Mouse (Mus musculus): ENCODE measurements around the gene Rsrc1. TPM values are rescaled to one million over a fixed set of nuclear protein-coding genes. Genes with fewer than 3 reads are reported as not detected.

Gene Rsrc1
- polyA plus RNA-seq, 1 experiment from 2014 or later, result 37.0 TPM

DNA sequence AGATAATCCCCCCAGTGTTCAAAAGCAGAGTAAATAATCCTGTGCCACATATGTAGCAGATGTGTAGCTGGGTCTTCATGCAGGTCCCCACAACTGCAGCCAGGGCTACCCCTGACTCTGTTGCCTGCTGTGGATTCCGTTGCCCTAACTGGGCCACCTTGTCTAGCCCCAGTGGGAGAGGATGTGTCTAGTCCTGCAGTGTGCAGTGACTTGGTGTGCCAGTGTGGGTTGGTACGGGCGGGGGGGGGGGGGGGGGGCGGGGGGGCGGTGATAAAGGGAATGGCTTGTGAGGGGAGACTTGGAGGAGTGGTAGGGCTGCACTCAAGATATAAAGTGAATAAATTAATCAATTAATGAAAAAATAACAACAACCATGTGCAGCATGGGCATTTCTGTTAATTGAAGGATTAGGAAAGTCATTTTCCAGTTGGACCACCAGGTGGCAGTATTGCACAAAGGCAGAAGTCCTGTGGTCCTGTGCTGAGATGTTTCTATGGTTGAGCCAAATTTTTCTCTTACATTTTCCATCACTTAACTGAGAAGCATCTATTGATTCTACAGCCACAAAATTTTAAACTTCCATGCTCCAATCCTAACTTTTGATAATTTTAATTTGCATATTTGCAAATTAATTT, 371.1 kb downstream of the Rsrc1 start:
- Histone ChIP-seq H3K4me1 (ENCODE audit: control insufficient read depth, insufficient read depth, low read length) (no peaks in the 10 kb centered on the region), H3K27ac (ENCODE audit: low read length) (no peak overlapping the region), H3K9me3 (ENCODE audit: control insufficient read depth, low read depth, low read length) (no peaks in the 10 kb centered on the region), H3K4me3 (ENCODE audit: low read depth, low read length) (no peak overlapping the region), H3K4me2 (replicated peaks; ENCODE audit: low read depth, low read length) (no peak overlapping the region), H3K9ac (replicated peaks; ENCODE audit: low read depth, low read length) (no peak overlapping the region), H3K27me3 (ENCODE audit: control insufficient read depth, insufficient read depth, low read length) (no peaks in the 10 kb centered on the region), H3K36me3 (ENCODE audit: control insufficient read depth, insufficient read depth, low read length) (no peaks in the 10 kb centered on the region; the same call in 1 of the 2 replicates)
- ATAC-seq (ENCODE audit: insufficient number of reproducible peaks, insufficient read depth, low FRiP score, low read depth), result no peak
- WGBS, result 39% methylated on average over 4 of the region's 5 CpGs

DNA sequence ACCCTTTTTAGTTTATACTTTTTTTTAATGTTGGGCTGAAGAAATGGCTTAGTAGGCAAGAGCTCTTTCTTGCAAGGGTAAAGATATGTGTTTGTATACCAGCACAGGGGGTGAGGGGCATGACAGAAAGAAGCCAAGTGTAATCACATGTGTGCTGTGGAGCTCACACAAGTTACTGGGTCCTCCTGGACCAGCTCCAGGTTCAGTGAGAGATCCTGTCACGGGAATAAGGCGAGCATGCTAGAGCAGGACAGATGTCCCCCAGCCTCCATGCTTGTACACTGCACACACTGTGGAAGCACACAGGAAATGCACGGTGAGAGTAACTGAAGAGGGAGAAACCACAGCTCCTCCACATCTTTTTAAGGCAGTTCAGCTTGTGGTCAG, 371.6 kb downstream of the Rsrc1 start:
- no peaks in the 10 kb centered on the region for H3K27me3 ChIP-seq (ENCODE audit: control insufficient read depth, insufficient read depth, low read length)
- no peak overlapping the region for H3K27ac ChIP-seq (ENCODE audit: low read length)
- no peak overlapping the region for H3K4me3 ChIP-seq (ENCODE audit: low read depth, low read length)
- H3K9ac ChIP-seq (replicated peaks; ENCODE audit: low read depth, low read length), result no peak overlapping the region
- WGBS, result 96% methylated on average over 3 of the region's 3 CpGs
- no peak overlapping the region for H3K4me2 ChIP-seq (replicated peaks; ENCODE audit: low read depth, low read length)
- no peaks in the 10 kb centered on the region; the same call in 1 of the 2 replicates for H3K36me3 ChIP-seq (ENCODE audit: control insufficient read depth, insufficient read depth, low read length)
- ATAC-seq (ENCODE audit: insufficient number of reproducible peaks, insufficient read depth, low FRiP score, low read depth), result no peak
- peaks cover 4% of the 10 kb centered on the region; the same call in 1 of the 2 replicates for H3K9me3 ChIP-seq (ENCODE audit: control insufficient read depth, low read depth, low read length)
- H3K4me1 ChIP-seq (ENCODE audit: control insufficient read depth, insufficient read depth, low read length), result no peaks in the 10 kb centered on the region

DNA sequence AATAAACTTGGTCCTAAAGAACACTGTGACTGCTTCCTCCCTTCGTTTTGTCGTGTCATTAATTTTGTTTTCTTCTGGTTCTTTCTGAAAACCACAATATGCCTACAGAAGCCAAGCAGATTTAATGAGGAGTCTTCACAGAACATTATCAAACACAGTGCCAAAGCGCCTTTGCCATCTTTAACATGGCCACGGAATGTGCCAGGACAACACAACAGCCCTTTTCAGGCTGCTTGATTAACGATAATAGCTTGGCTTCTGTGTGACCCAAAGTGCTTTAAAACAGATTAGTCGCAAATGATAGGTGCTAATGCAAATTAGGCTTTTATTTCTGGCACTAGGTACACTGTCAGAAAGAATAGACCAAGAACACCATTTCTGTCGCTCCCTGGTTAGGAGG, 377.2 kb downstream of the Rsrc1 start:
- WGBS, result 79% methylated on average over 7 of the region's 7 CpGs
- H3K4me3 ChIP-seq (ENCODE audit: low read depth, low read length), result no peak overlapping the region
- no peaks in the 10 kb centered on the region; the same call in 1 of the 2 replicates for H3K36me3 ChIP-seq (ENCODE audit: control insufficient read depth, insufficient read depth, low read length)
- peaks cover 7% of the 10 kb centered on the region; the same call in 1 of the 2 replicates for H3K9me3 ChIP-seq (ENCODE audit: control insufficient read depth, low read depth, low read length)
- no peaks in the 10 kb centered on the region for H3K27me3 ChIP-seq (ENCODE audit: control insufficient read depth, insufficient read depth, low read length)
- no peak overlapping the region for H3K4me2 ChIP-seq (replicated peaks; ENCODE audit: low read depth, low read length)
- no peaks in the 10 kb centered on the region for H3K4me1 ChIP-seq (ENCODE audit: control insufficient read depth, insufficient read depth, low read length)
- ATAC-seq (ENCODE audit: insufficient number of reproducible peaks, insufficient read depth, low FRiP score, low read depth), result no peak
- no peak overlapping the region for H3K9ac ChIP-seq (replicated peaks; ENCODE audit: low read depth, low read length)
- no peak overlapping the region for H3K27ac ChIP-seq (ENCODE audit: low read length)

DNA sequence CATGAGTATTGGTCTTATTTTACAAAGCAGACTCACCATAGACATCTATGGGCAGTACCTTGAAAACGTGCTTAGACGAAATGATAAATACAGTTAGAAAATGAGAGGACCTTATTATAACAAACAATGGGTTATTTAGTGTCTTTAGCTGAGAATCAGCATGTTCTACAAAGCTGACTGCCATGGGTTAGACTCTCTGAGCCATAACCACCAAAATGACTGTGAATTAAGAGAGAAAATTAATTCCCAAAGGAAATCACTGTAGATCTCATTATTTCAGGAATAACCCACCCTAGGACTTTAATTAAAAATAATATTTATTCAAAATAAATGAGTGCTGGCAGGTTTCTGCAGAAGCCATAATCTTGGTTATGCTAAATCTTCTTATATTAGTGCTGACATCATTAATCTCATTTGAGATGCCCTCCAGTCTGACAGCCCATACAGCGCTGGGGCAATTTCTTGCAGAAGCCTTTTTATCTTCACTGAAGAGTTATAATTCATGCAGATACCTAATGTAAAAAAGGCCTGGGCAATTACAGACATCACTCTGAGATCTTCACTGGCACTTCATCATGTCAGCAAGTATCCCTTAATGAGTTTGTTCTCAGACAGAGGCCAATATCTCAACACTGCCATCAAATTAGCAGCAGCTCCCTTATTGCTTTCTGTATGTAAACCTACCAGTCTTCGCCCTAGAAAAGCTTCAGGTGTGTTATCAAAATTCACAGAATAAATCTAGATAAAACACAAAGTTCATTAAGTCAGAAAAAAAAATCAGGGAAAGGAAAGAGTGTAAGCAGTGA, 385.1 kb downstream of the Rsrc1 start:
- Histone ChIP-seq H3K4me2 (replicated peaks; ENCODE audit: low read depth, low read length) (no peak overlapping the region), H3K9ac (replicated peaks; ENCODE audit: low read depth, low read length) (no peak overlapping the region), H3K27ac (ENCODE audit: low read length) (no peak overlapping the region), H3K4me3 (ENCODE audit: low read depth, low read length) (no peak overlapping the region), H3K36me3 (ENCODE audit: control insufficient read depth, insufficient read depth, low read length) (no peaks in the 10 kb centered on the region), H3K27me3 (ENCODE audit: control insufficient read depth, insufficient read depth, low read length) (no peaks in the 10 kb centered on the region), H3K9me3 (ENCODE audit: control insufficient read depth, low read depth, low read length) (no peaks in the 10 kb centered on the region), H3K4me1 (ENCODE audit: control insufficient read depth, insufficient read depth, low read length) (no peaks in the 10 kb centered on the region)
- ATAC-seq (ENCODE audit: insufficient number of reproducible peaks, insufficient read depth, low FRiP score, low read depth), result no peak
- 69% methylated on average over 4 of the region's 4 CpGs for WGBS

DNA sequence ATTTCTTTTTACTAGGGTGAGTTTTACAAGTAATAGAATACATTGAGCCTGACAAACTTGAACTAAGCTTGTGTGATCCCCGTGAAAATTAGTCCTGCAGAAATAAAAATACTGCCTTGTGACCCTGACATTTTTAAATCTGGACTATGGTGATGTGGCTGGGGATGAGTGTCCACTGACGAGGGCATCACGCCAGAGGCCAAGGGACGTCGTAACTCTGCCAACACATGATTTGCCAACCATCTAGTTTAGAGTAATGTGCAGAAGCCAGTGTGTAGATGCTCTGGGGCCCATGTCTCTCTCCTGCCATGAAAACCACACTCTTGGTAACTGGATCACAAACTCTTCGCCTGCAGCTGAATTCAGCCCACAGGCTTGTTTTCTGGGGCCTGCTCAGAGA, 386.3 kb downstream of the Rsrc1 start:
- no peaks in the 10 kb centered on the region for H3K27me3 ChIP-seq (ENCODE audit: control insufficient read depth, insufficient read depth, low read length)
- no peaks in the 10 kb centered on the region for H3K9me3 ChIP-seq (ENCODE audit: control insufficient read depth, low read depth, low read length)
- no peak overlapping the region for H3K27ac ChIP-seq (ENCODE audit: low read length)
- H3K4me2 ChIP-seq (replicated peaks; ENCODE audit: low read depth, low read length), result no peak overlapping the region
- no peak overlapping the region for H3K9ac ChIP-seq (replicated peaks; ENCODE audit: low read depth, low read length)
- H3K36me3 ChIP-seq (ENCODE audit: control insufficient read depth, insufficient read depth, low read length), result no peaks in the 10 kb centered on the region
- H3K4me3 ChIP-seq (ENCODE audit: low read depth, low read length), result no peak overlapping the region
- H3K4me1 ChIP-seq (ENCODE audit: control insufficient read depth, insufficient read depth, low read length), result no peaks in the 10 kb centered on the region
- ATAC-seq (ENCODE audit: insufficient number of reproducible peaks, insufficient read depth, low FRiP score, low read depth), result no peak
- WGBS, result 84% methylated on average over 6 of the region's 6 CpGs

DNA sequence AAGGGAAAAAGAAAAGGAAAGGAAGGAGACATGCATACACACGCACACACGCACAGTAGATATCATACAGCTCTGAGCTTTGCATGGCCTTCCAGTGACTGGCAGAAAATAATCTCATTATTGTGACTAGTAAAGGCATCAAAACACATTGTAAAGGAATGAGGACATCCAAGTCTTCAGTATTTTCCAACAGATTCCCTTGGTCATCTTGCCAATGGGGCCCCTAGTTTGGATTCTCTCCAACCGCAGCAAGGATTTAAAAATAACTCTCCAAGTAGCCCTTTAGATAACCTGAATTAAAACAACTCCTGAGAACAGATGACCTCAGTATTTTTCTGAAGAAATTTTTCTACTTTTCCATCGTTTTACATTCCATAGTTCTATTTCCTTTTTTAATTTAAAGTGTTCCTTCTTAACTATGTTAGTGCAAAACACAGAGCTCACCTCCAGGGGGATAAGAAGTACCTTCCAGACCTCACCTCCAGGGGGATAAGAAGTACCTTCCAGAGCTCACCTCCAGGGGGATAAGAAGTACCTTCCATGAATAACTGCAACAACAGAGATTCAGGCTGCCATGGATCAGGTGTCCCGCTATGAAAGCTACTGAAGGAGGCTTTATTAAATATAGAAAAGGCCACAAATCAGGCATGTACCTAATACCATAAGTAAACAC, 388.4 kb downstream of the Rsrc1 start:
- Histone ChIP-seq H3K4me2 (replicated peaks; ENCODE audit: low read depth, low read length) (no peak overlapping the region), H3K9ac (replicated peaks; ENCODE audit: low read depth, low read length) (no peak overlapping the region), H3K4me1 (ENCODE audit: control insufficient read depth, insufficient read depth, low read length) (no peaks in the 10 kb centered on the region), H3K36me3 (ENCODE audit: control insufficient read depth, insufficient read depth, low read length) (no peaks in the 10 kb centered on the region), H3K9me3 (ENCODE audit: control insufficient read depth, low read depth, low read length) (no peaks in the 10 kb centered on the region), H3K27ac (ENCODE audit: low read length) (no peak overlapping the region), H3K27me3 (ENCODE audit: control insufficient read depth, insufficient read depth, low read length) (no peaks in the 10 kb centered on the region), H3K4me3 (ENCODE audit: low read depth, low read length) (no peak overlapping the region)
- ATAC-seq (ENCODE audit: insufficient number of reproducible peaks, insufficient read depth, low FRiP score, low read depth), result no peak
- 76% methylated on average over 5 of the region's 5 CpGs for WGBS

DNA sequence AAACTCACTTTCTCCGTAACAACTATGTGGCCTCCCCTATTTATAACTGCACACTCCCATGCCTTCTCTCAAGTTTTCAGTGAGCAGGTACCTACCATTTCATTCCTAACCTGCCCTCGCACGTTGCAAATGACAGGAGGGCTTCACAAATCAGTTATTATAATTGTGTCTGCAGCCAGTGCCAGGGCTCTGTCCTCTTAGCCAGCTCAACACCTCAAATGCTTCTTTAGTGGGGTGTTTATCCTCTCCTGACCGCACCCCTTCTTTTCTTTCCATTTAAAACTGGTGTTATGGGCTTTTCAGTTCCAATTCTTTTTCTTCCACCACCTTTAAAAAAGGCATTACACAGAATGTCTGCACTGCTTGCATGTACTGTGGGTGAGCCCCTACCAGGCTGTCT, 391.0 kb downstream of the Rsrc1 start:
- no peaks in the 10 kb centered on the region for H3K27me3 ChIP-seq (ENCODE audit: control insufficient read depth, insufficient read depth, low read length)
- no peaks in the 10 kb centered on the region for H3K36me3 ChIP-seq (ENCODE audit: control insufficient read depth, insufficient read depth, low read length)
- no peak for ATAC-seq (ENCODE audit: insufficient number of reproducible peaks, insufficient read depth, low FRiP score, low read depth)
- H3K4me2 ChIP-seq (replicated peaks; ENCODE audit: low read depth, low read length), result no peak overlapping the region
- no peak overlapping the region for H3K4me3 ChIP-seq (ENCODE audit: low read depth, low read length)
- H3K27ac ChIP-seq (ENCODE audit: low read length), result no peak overlapping the region
- H3K9ac ChIP-seq (replicated peaks; ENCODE audit: low read depth, low read length), result no peak overlapping the region
- no peaks in the 10 kb centered on the region for H3K9me3 ChIP-seq (ENCODE audit: control insufficient read depth, low read depth, low read length)
- no peaks in the 10 kb centered on the region for H3K4me1 ChIP-seq (ENCODE audit: control insufficient read depth, insufficient read depth, low read length)
- WGBS, result 59% methylated on average over 4 of the region's 4 CpGs

DNA sequence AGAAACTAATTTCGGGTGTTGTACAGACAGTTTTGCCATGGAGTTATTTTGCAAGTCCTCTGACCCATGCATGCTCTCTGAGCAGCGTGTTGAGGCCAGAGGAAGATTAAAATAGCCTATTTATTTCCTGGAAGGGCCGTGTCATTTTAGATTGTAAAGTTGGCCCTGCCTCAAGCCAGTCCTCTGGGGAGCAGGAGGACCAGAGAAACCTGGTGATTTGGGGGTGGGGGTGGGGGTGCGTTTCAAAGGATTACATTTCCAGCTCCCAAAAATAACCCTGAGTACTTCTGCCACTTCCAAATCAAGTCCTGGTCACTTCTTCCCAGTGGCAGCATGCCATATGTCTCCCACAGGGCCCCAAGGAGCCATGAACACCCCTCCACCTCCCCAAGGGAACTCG, 391.6 kb downstream of the Rsrc1 start:
- H3K27ac ChIP-seq (ENCODE audit: low read length), result no peak overlapping the region

More for the DNA sequence above, 391.6 kb downstream of the Rsrc1 start:
- Histone ChIP-seq H3K4me2 (replicated peaks; ENCODE audit: low read depth, low read length) (no peak overlapping the region), H3K4me3 (ENCODE audit: low read depth, low read length) (no peak overlapping the region), H3K36me3 (ENCODE audit: control insufficient read depth, insufficient read depth, low read length) (no peaks in the 10 kb centered on the region), H3K9ac (replicated peaks; ENCODE audit: low read depth, low read length) (no peak overlapping the region), H3K27me3 (ENCODE audit: control insufficient read depth, insufficient read depth, low read length) (no peaks in the 10 kb centered on the region), H3K9me3 (ENCODE audit: control insufficient read depth, low read depth, low read length) (no peaks in the 10 kb centered on the region), H3K4me1 (ENCODE audit: control insufficient read depth, insufficient read depth, low read length) (no peaks in the 10 kb centered on the region)
- 53% methylated on average over 5 of the region's 5 CpGs for WGBS
- ATAC-seq (ENCODE audit: insufficient number of reproducible peaks, insufficient read depth, low FRiP score, low read depth), result no peak
